Mouse (Mus musculus) midbrain, embryonic 11.5 days (tissue): ENCODE results near the gene Ubp1. TPM values are rescaled to one million over a fixed set of nuclear protein-coding genes. Genes with fewer than 3 reads are reported as not detected.

ENCODE experiments used
- ATAC-seq: fragments of 200-750 bp; cut with Nextera tagmentation; 2 replicates; pipeline ENCODE4 v1.8.0; 2017; ENCODE audit warnings: moderate TSS enrichment, moderate library complexity; ENCODE audit not compliant: low FRiP score
- DNase-seq: peaks from one replicate; pipeline ENCODE4 v3.0.0; 2015; ENCODE audit warnings: low spot score; ENCODE audit errors: missing footprints
- H3K27ac ChIP-seq: fragments of 300-500 bp; sonication (generic); 2 replicates; pipeline ENCODE4 v1.5.1; 2014; ENCODE audit warnings: low read depth, low read length
- H3K27me3 ChIP-seq: fragments of 300-500 bp; sonication (generic); 2 replicates; pipeline ENCODE4 v1.6.1; 2014; ENCODE audit warnings: mild to moderate bottlenecking, low read length, moderate library complexity, mixed read lengths; ENCODE audit not compliant: control insufficient read depth, insufficient read depth
- H3K36me3 ChIP-seq: fragments of 300-500 bp; sonication (generic); 2 replicates; pipeline ENCODE4 v1.6.1; 2014; ENCODE audit warnings: mild to moderate bottlenecking, low read length, moderate library complexity, mixed read lengths; ENCODE audit not compliant: control insufficient read depth, insufficient read depth
- H3K4me1 ChIP-seq: fragments of 300-500 bp; sonication (generic); 2 replicates; pipeline ENCODE4 v1.6.1; 2014; ENCODE audit warnings: low read length; ENCODE audit not compliant: control insufficient read depth, insufficient read depth
- H3K4me2 ChIP-seq: fragments of 300-500 bp; sonication (generic); 2 replicates; pipeline ENCODE4 v1.6.1; 2014; ENCODE audit warnings: mild to moderate bottlenecking, moderate library complexity
- H3K4me3 ChIP-seq: fragments of 300-500 bp; sonication (generic); 2 replicates; pipeline ENCODE4 v1.5.1; 2014; ENCODE audit warnings: low read depth, low read length
- H3K9ac ChIP-seq: fragments of 300-500 bp; sonication (generic); 2 replicates; pipeline ENCODE4 v1.6.1; 2014; ENCODE audit warnings: low read length
- H3K9me3 ChIP-seq: fragments of 300-500 bp; sonication (generic); 2 replicates; pipeline ENCODE4 v1.6.1; 2016; ENCODE audit warnings: low read length; ENCODE audit not compliant: control insufficient read depth
- WGBS: fragments of 180-500 bp; shearing (Covaris S2); extraction: QIAGEN DNeasy Blood & Tissue Kit; methylation state at CpG from one replicate; pipeline ENCODE4 v1.1.7; 2014; 5-methylcytosine and 5-hydroxymethylcytosine counted together
- polyA plus RNA-seq: library from polyadenylated mRNA; unstranded; fragments of >200 nt; fragmentation: Nextera tagmentation; extraction: Ambion mirVana; gene quantifications from 2 replicates; pipeline ENCODE4 v1.2.1, GENCODE M21; 2014

Gene Ubp1
- polyA plus RNA-seq, 1 experiment from 2014 or later = 45.8 TPM

GRCm38 (mm10) chr9:114015724-114016123 is 85.0 kb downstream of the Ubp1 start:
- WGBS = 89% methylated on average over 4 of the region's 4 CpGs
- DNase-seq = no peak

GRCm38 (mm10) chr9:114016402-114016801 is 85.7 kb downstream of the Ubp1 start:
- Histone ChIP-seq H3K27me3 (no peaks in the 10 kb centered on the region), H3K9me3 (no peaks in the 10 kb centered on the region; the same call in 1 of the 2 replicates), H3K4me3 (no peak overlapping the region), H3K4me1 (no peaks in the 10 kb centered on the region), H3K27ac (no peak overlapping the region), H3K36me3 (no peaks in the 10 kb centered on the region), H3K9ac (no peak overlapping the region), H3K4me2 (no peak overlapping the region)
- DNase-seq = no peak
- no peak for ATAC-seq
- WGBS = 87% methylated on average over 4 of the region's 4 CpGs

More at GRCm38 (mm10) chr9:114015724-114016123, 85.0 kb downstream of the Ubp1 start:
- H3K27ac ChIP-seq = no peak overlapping the region
- no peaks in the 10 kb centered on the region for H3K4me1 ChIP-seq
- no peak overlapping the region for H3K4me2 ChIP-seq
- no peaks in the 10 kb centered on the region; the same call in 1 of the 2 replicates for H3K9me3 ChIP-seq
- H3K9ac ChIP-seq = no peak overlapping the region
- no peaks in the 10 kb centered on the region for H3K27me3 ChIP-seq
- H3K4me3 ChIP-seq = no peak overlapping the region
- no peaks in the 10 kb centered on the region for H3K36me3 ChIP-seq
- no peak for ATAC-seq

DNA sequence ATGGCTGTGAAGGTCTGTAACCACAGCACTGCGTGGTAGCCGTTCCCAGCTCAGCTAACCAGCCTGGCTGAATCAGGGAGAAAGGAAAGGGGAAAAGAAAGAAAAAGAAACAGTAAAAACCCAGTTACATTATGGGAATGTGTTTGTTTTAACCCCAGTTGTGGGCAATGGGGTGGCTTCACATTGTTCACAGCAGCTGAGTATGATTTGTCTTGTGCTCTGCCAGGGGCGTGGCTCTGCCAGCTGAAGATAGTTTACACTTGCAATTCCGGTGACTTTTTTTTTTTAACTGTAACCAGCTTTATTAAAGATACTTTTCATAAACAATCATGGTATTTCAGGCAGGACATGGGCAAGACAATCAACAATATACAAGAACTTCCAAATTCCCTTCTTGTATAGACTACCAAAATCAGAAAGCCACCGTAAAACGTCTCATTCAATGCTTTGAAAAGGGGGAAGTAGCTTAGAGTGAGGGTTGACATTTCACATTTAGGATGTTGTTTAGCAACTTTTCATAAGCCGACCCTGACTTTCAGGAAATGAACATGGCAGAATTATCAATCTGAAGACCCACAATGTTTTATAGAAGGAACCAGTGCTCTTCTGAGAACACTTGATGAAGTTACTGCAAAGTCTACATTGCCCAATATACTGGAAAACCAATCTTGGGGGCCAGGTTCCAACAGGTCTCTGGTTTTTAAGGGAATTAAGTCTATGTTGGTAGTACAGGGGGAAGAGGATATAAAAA is 88.5 kb downstream of the Ubp1 start:
- 90% methylated on average over 7 of the region's 7 CpGs for WGBS
- Histone ChIP-seq H3K9me3 (no peaks in the 10 kb centered on the region), H3K27ac (no peak overlapping the region), H3K4me1 (no peaks in the 10 kb centered on the region), H3K27me3 (no peaks in the 10 kb centered on the region), H3K9ac (no peak overlapping the region), H3K36me3 (no peaks in the 10 kb centered on the region), H3K4me2 (no peak overlapping the region), H3K4me3 (no peak overlapping the region)
- ATAC-seq = no peak
- no peak for DNase-seq

DNA sequence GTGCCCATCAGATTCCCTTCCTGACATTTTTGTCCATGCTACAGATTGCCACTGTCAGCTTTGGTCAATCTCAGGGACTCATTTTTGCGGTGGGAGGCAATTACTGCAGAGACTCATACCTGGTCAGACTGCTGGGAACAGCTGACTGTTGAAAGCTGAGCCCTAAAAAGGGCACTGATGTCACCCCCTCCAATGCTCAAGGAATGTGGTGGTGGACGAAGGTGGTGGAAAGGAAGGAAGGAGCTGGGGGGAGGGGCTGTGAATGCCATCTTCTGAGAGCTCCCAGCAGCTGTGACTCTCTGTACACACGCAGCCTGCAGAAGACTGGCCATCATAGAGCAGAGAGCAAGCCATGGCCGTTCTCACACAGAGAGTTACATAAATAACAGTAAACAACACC is 91.4 kb downstream of the Ubp1 start:
- Histone ChIP-seq H3K27ac (no peak overlapping the region), H3K4me1 (peaks cover 3% of the 10 kb centered on the region), H3K4me2 (no peak overlapping the region), H3K27me3 (no peaks in the 10 kb centered on the region; the same call in 1 of the 2 replicates), H3K4me3 (no peak overlapping the region), H3K9me3 (no peaks in the 10 kb centered on the region), H3K9ac (no peak overlapping the region), H3K36me3 (no peaks in the 10 kb centered on the region)
- DNase-seq (no peak), ATAC-seq (no peak)
- 70% methylated on average over 4 of the region's 4 CpGs for WGBS

DNA sequence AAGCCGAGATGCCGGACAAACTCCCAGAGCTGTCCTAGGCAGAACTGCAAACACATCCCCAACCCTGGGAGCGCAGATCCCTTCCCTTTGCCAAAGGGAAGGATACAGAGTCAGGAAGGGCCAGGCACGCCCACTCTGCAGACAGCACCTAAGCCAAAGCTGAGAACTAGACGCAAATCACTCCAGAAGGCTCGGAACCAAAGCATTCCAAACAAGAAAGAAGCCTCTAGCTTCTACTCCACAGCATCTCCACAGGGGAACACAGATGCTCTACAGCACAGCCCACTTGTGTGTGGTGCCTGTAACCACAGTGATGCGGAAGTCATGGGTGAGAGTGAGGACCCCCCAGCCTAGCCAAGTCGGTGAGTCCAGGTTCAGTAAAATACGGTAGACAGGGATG is 94.4 kb downstream of the Ubp1 start:
- H3K9me3 ChIP-seq = no peaks in the 10 kb centered on the region
- 72% methylated on average over 9 of the region's 9 CpGs for WGBS
- no peaks in the 10 kb centered on the region; the same call in 1 of the 2 replicates for H3K27me3 ChIP-seq
- no peak overlapping the region for H3K4me2 ChIP-seq
- H3K4me1 ChIP-seq = peaks cover 3% of the 10 kb centered on the region
- H3K9ac ChIP-seq = no peak overlapping the region
- no peak overlapping the region for H3K27ac ChIP-seq
- ATAC-seq (no peak), DNase-seq (peak; percentile 69)
- no peaks in the 10 kb centered on the region for H3K36me3 ChIP-seq
- no peak overlapping the region for H3K4me3 ChIP-seq

DNA sequence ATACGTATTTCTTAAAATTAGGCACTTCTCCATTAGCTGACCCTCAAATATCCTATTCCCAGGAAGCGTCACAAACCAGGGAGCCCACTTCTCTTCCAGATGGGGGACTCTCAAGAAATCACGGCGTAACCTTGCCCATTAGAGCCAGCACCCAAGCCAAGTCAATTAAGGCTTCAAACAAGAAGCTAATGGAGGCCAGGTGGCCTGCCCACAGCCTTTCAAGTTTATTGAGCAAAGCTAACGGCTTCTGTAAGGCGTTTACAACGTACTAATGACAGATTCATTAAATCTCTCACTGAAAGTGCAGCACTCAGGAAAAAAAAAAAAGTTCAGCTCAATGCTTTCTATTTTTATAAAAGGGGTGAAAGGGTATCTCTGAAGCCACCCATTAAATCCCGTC is 95.1 kb downstream of the Ubp1 start:
- no peak overlapping the region for H3K27ac ChIP-seq
- DNase-seq (no peak), ATAC-seq (no peak)
- peak overlapping the region; percentile 75; the same call in 1 of the 2 replicates for H3K9ac ChIP-seq
- H3K4me2 ChIP-seq = peak overlapping the region; percentile 83
- H3K36me3 ChIP-seq = no peaks in the 10 kb centered on the region
- peak overlapping the region; percentile 67 for H3K4me3 ChIP-seq
- no peaks in the 10 kb centered on the region for H3K9me3 ChIP-seq
- H3K27me3 ChIP-seq = no peaks in the 10 kb centered on the region; the same call in 1 of the 2 replicates
- H3K4me1 ChIP-seq = peaks cover 3% of the 10 kb centered on the region
- WGBS = 28% methylated on average over 8 of the region's 8 CpGs

DNA sequence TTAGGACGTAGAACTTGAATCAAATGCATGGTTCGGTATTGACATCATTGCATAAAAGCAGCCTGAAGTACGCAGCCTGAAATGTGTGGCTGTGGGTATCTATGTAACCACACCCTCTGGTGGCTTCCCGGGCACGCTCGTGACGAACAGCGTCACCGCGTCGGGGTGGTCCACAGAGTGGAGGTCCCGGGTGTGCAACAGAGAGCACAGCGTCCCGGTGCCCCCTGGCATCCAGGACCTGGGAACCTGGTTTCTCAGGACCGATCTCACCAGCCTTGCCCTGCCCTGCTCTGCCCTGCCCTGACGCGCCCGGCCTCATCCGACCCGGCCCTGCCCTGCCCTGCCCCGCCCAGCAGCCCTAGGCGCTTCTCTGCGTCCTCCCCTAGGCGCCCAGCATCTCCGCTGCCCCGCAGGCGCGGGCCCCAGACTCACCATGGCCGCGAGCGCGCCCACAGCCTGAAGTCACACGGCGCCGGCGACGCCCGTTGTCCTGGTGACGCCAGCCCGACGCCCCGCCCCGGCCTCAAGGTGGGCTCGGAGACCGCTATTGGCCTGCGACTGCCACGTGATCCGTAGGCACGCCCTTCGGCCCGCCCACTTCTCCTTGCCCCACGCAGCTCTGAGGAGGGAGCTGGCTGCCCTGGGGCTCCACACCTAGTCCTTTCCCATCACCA is 95.7 kb downstream of the Ubp1 start:
- H3K4me3 ChIP-seq = peak overlapping the region; percentile 67
- ATAC-seq (peak; percentile 98), DNase-seq (peak; percentile 98)
- H3K4me2 ChIP-seq = peak overlapping the region; percentile 83
- H3K27ac ChIP-seq = no peak overlapping the region; the same call in 1 of the 2 replicates
- WGBS = under 1% methylated on average over 50 of the region's 52 CpGs
- H3K27me3 ChIP-seq = no peaks in the 10 kb centered on the region; the same call in 1 of the 2 replicates
- peaks cover 3% of the 10 kb centered on the region for H3K4me1 ChIP-seq
- H3K36me3 ChIP-seq = no peaks in the 10 kb centered on the region
- peak overlapping the region; percentile 75 for H3K9ac ChIP-seq
- H3K9me3 ChIP-seq = no peaks in the 10 kb centered on the region
